Mouse (Mus musculus): ENCODE measurements at regions not wholly inside any gene's neighbourhood (a gene's known extent, or its start where the extent isn't known, plus 50 kb on each side); places are given as distances from the start of the nearest gene placed in this dataset.

- TF ChIP-seq CTCF (IDR thresholded peaks at IDR 0.05; ENCODE audit: borderline replicate concordance, control insufficient read depth, extremely low read depth, insufficient read depth, low read length, poor library complexity) (no peak), POLR2A (IDR thresholded peaks at IDR 0.05; ENCODE audit: control insufficient read depth, extremely low read depth, insufficient read depth, low read length, poor library complexity) (no peak)
Measured at GRCm38 (mm10) chr1:92337450-92337849, 136.2 kb downstream of the Ndufa10 start.

Data from thymus, adult 2 months (tissue).